Mouse (Mus musculus) CD4-positive, CD25-positive, alpha-beta regulatory T cell, adult 4 months (primary cell): ENCODE data around the gene Ccdc96. TPM values are rescaled to one million over a fixed set of nuclear protein-coding genes. Genes with fewer than 3 reads are reported as not detected.

Experiments
- ATAC-seq: one replicate; pipeline ENCODE4 v1.8.0; 2017
- polyA plus RNA-seq, 2 experiments: library from polyadenylated mRNA; unstranded; fragments of 100-300 nt; shearing (Covaris generic); gene quantifications; one replicate each; pipeline ENCODE4 v1.2.1; 2017

Ccdc96 gene
- polyA plus RNA-seq, 2 experiments from 2014 or later, result not detected

GRCm38 (mm10) chr5:36474283-36474682, 10.1 kb upstream of the Ccdc96 start:
- ATAC-seq, result peak; percentile 87

DNA sequence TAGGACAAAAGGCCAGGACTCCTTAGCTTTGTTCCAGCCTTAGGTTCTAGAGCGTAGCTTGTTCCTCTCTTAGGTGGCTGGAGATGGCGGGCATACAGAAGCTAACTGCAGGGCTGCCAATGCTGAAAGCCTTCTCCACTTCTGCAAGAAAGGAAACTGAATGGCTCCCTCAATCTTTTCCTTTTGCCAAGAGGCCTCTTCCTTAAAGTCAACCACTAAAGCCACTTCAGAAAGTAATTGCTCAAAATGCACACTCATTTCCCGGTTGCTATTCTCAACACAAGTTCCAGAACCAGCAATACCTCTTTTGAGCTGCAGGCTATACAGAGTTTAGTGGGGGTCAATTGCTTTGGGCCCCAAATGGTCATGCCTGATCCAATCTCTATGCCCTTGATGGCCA, 6.9 kb upstream of the Ccdc96 start:
- no peak for ATAC-seq

GRCm38 (mm10) chr5:36478540-36479420, 5.6 kb upstream of the Ccdc96 start:
- no peak for ATAC-seq

DNA sequence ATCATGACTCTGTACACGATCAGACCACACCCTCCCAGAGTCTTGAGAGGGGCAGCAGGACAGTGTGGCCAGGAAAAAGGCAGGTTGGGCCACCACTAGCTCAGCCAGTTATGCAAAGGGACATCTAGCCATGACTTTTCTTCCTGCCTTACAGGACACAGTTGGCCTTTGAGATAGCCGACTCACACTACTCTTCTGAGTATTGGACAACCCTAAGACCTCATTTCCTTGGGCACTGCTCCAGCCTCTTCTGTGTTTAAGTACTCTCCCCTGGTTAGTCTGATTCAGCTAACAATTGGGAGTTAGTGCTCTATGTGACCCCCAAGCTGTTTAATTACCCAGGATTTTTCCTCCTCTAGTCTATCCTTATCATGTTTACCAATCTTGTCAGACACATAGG, 4.7 kb upstream of the Ccdc96 start:
- ATAC-seq, result no peak

- no peak for ATAC-seq
Observed at GRCm38 (mm10) chr5:36480398-36480797, 4.0 kb upstream of the Ccdc96 start.

DNA sequence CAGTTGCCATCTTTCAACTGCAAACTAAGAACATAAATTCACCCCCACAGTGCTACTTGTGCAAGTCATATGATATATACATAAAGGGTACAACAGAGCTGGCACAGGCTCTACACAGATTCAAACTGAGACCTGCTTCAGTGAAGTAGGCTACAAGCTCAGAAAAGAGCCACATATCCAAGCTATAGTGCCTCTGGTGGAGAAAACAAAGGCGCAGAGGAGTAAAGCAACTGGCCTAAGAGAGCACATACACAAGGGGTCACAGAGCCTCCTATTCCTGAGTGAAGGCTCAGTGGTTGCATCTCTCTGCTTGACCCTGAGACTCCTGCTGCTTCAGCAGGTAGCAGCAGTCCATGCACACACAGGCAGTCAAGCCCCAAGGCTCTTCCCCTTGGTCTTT, 3.3 kb upstream of the Ccdc96 start:
- ATAC-seq, result no peak

DNA sequence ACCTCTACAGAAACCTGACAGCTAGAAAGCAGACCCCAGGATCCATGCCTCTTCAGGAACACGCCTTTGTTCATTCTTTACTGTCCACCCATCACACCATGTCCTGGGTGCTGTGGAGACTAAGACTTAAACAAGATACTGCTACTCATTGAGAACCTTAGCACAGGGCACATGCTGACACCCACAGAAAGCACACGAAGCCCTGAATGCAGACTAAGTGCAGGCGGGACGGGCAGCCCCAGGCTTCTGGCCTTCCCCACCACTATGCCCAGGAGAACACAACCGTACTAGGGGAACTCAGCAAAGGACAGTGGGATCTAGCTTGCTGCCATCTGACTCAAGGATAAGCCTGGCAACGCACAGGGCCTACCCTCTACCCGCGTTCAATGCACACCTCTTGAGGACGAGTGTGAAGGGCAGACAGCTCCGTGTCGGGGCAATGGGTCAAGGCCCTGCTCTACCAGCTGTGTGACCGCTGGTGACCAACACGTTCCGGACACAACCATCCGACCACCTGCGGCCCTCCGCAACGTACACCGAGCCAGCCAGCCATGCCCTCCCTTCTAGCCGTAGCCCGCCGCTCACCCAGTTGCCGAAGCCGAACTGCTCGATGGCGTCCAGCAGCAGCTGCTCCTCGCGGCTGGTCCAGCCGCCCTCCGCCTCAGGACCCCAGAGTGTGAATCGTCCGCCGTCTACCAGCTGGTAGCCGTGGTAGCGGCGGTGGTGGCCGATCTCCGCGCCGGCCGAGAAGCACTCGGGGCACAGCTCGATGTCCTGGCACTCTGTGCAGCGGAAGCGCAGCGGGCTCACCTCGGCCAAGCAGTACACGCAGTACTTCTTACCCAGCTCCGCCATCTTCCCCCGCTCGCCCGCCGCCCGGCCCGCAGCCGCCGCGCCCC, 936 bp upstream of the Ccdc96 start:
- ATAC-seq, result peak; percentile 31

DNA sequence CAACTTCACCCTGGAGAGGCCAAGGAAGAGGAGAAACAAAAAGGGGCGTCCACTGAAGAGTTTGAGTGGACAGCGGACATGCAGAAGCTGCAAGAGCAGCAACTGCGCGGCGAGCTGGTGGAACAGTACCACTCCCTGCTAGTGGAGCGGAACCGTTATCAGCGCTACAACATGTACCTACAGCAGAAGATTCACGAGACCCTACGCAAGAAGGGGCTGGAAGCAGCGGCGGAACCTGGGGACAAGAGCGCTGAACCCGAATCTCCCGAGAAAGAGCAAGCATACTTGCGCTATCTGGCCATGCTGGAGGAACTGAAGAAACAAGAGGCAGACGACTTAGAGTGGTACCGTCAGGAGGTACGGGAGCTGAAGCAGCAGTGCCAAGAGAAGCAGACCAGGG, 918 bp downstream of the Ccdc96 start:
- ATAC-seq, result no peak

DNA sequence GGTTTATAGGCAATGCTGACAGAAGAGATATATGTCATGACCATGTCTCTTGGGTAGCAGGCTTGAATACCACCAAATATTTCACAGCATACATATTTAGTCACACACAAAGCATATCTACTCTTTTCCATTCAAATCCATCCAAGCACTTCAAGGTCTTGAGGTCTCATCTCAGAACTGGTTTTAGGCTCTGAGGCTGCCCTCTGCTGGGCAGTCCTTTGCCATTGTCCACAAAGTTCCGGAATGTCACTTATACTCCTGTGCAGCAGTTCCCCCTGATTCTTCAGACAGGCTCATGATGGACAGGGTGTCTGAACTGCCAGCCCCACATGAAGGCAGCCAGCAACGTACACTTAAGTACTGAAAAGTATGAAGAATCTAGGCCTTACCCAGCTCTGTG, 4.8 kb downstream of the Ccdc96 start:
- no peak for ATAC-seq

DNA sequence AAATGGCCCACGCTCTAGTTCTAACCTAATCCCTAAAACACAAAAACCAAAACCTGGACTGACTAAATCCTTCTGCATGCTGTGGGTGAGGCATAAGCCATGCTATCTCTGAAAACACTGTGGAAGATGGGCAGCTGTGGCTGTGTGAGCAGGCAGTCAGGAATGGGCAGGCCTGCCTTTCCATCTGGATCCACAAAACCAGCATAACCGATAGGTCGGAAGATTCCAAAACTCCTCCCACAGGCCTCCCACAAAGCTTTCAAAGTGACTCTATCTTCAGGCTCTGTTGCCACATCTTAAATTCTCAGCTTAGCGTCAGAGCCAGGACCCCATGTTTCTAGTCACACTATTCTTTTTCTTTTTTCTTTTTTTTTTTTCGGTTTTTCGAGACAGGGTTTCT, 9.5 kb downstream of the Ccdc96 start:
- ATAC-seq, result no peak

- no peak for ATAC-seq
Observed at GRCm38 (mm10) chr5:36494709-36495108, 10.3 kb downstream of the Ccdc96 start.

- no peak for ATAC-seq
Observed at GRCm38 (mm10) chr5:36505235-36505634, 20.8 kb downstream of the Ccdc96 start.

- ATAC-seq, result no peak
Observed at GRCm38 (mm10) chr5:36505643-36506042, 21.3 kb downstream of the Ccdc96 start.

GRCm38 (mm10) chr5:36508351-36508750, 24.0 kb downstream of the Ccdc96 start:
- ATAC-seq, result no peak

GRCm38 (mm10) chr5:36510956-36511355, 26.6 kb downstream of the Ccdc96 start:
- no peak for ATAC-seq

DNA sequence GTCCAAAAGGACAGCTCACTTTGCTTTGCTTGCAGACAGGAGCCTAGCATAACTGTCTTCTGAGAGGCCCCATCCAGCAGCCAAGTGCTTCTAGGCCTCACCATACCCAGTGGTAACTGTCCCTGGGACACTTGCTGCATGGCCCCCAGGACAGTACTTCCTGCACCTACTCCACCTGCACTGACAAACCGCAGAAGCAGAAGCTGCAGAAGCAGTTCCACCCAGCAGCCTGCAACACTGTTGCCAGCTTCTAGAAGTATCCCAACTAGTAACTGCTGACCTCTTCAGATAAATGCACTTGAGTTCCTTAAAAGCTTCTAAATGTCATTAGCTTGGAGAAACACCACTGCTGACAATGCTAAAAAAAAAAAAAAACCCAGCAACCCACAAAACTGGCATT, 30.7 kb downstream of the Ccdc96 start:
- no peak for ATAC-seq

DNA sequence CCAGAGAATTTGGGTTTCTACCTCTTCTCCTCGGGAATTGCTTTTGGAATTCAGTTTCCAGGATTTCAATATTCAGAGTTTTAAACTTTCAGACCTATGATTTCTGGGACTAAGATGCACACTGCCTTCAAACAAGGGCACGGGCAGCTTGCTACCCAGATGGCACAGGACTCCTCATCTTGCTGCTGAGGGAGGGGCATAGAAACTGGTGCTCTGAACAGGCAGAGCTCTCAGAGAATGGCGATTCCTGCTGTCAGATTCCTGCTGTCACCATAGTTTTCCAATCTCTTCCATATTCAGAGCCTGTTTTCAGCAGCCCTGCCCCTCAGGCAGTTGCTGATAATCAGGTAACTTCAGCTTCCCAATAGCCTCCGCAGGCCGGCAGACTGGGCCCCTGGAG, 31.2 kb downstream of the Ccdc96 start:
- no peak for ATAC-seq

GRCm38 (mm10) chr5:36517596-36517995, 33.2 kb downstream of the Ccdc96 start:
- no peak for ATAC-seq

- ATAC-seq, result no peak
Observed at GRCm38 (mm10) chr5:36519751-36520150, 35.4 kb downstream of the Ccdc96 start.

DNA sequence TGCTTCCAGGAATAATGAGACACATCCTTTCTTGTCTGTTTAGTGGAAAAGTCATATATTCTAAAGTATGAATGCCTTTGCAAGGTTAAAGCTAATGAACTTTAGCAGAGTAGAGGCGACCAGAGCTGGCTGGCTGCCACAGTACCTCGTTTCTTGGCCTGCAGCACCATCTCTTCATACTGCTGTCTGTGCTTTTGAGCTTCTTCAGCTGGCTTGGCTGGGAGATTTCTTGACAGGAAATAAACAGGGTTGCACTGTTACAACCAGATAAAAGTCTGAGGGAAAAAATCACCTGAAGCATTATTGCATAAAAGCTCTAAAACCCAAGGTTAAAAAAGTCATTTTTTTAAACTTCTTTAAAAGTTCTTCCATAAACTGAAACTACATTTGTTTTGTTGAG, 38.4 kb downstream of the Ccdc96 start:
- ATAC-seq, result no peak

- ATAC-seq, result no peak
Observed at GRCm38 (mm10) chr5:36523219-36523703, 38.9 kb downstream of the Ccdc96 start.

GRCm38 (mm10) chr5:36525216-36525615, 40.8 kb downstream of the Ccdc96 start:
- ATAC-seq, result no peak

DNA sequence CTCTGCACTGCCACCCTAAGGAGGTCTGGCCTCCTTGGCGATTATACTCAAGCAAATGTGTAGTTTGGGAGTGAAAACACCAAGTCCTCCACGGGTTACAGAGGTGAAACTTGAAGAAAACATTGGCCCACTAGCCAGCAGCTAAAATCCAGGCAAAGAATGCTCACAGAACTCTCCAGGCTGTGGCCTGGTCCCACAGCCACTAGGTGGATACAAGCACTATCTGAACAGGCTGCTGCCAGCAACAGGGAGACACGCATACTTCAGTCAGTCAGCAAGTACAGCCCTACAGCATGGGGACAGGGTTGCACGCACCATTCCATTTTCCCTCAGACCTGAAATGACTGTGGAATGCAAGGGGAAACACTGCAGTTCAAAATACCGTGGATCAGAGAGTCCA, 41.9 kb downstream of the Ccdc96 start:
- ATAC-seq, result no peak

- no peak for ATAC-seq
Observed at GRCm38 (mm10) chr5:36526921-36527320, 42.5 kb downstream of the Ccdc96 start.
